Mouse (Mus musculus) liver, adult 2 months (tissue): ENCODE data around the gene Cnih3.

Source experiments
- CTCF ChIP-seq: fragments of 200-500 bp; IDR thresholded peaks from 2 replicates; pipeline ENCODE4 v1.5.1; 2011; ENCODE audit warnings: low read depth, low read length, control low read depth
- POLR2A ChIP-seq: fragments of 200-500 bp; IDR thresholded peaks from 2 replicates; pipeline ENCODE4 v1.6.1; 2011; ENCODE audit warnings: low read length, control low read depth; ENCODE audit not compliant: insufficient read depth; ENCODE audit errors: extremely low read depth

- TF ChIP-seq CTCF (no peak), POLR2A (no peak)
Measured at GRCm38 (mm10) chr1:181484696-181485095, 132.3 kb downstream of the Cnih3 start.
